Mouse (Mus musculus) right cerebral cortex, adult 18-20 months (tissue): Measurements from ENCODE around the gene Igfbp3.
"Not testable (repeated sequence)": the region's sequence is repeated elsewhere in the genome, so short reads cannot be mapped to it uniquely, and the experiment has no call there.

Source experiments
- DNase-seq: peaks from one replicate; pipeline ENCODE4 v3.0.0; 2022; ENCODE audit warnings: mixed read lengths

The Igfbp3 gene

DNA sequence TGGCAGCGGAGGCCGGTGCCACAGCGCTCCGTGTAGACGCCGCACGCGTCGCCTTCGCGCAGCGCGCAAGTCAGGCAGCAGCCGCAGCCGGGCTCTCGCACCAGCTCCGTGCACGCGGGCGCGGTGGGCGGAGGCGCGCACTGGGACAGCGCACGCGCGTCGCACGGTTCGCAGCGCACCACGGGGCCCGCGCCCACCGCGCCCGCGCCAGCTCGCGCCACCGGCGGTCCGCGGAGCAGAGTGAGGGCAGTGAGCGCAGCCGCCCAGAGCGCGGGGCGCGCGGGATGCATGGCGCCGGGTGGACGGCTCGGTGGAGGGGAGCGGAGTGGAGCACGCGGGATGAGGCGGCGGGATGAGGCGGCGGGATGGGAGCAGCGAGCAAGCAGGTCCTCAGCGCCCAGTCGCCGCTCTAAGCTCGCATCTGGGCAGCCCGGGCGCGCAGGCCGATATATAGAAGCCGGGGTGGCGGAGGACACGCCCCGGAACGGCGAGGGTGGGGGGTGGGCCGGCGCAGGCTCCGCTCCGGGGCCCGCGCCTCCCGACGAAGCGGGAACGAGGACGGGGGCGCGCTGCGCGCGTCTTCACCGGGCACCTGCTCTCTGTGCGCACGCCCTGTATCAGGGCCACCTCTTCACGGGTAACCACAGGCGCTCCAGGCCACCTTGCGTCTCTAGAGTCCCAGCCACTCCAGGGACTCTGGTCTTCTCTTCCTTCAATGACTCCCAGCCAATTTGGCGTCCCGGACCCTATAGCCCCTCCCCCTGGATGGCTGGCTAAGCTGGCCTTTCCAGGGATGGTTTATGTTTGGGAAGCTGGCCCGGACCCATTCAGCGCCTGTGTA is at the start of gene Igfbp3:
Gene Igfbp3 (minus strand): TSS at position 423 of the 841 bp plus-strand sequence.
- peak; percentile 88 for DNase-seq

DNA sequence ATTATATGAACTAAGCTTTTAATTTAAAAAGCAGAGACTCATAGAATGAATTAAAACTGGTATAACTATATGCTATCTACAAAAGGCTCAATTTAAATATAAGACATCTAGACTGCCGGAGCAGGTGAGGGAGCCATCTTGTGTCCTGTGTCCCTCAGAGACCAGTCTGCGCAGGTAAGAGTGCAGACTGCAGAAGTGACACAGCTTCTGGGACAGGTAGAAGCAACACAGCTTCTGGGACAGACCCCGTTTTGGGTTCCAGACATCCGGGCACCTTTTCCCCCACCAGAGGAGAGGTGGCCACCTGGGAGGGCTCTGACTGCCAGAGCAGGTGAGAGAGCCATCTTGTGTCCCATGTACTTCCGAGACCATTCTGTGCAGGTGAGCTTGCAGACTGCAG is 37.1 kb upstream of the Igfbp3 start:
- DNase-seq = no peak

DNA sequence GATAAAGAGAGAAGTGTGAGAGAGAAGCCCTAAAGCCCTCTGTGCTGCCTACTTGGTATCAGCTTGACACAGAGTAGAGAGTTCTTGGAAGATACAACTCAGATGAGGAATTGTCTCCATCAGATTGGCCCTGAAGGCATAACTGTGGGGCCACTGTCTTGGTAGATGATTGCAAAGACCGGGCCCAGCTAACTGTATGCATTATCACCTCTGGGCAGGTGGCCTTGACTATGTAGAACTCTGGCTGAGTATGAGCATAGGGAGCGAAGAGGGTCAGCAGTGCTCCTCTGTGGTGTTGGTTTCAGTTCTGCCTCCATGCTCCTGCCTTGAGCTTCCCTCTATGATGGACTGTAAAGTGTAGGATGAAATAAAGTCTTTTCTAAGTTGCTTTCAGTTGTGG is 36.7 kb upstream of the Igfbp3 start:
- DNase-seq = no peak

DNA sequence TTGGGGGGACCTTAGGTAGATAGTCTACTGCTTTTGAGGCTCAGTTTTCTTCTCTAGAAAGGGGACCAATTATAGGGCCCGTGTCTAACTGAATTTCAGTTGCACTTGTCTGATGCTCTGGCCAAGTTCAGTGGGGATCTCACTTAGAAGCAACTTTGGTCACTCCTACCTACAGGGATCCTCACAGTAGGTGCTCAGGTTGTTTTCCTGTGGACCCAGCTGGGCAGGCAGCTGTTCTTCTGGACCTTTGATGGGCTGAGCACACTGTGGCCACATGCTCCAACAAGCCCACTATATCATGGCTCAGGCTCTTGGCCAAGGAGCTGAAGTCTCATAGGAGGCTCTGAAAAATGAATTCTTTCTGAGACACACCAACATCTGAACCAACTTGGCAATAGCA is 31.1 kb upstream of the Igfbp3 start:
- DNase-seq = no peak

DNA sequence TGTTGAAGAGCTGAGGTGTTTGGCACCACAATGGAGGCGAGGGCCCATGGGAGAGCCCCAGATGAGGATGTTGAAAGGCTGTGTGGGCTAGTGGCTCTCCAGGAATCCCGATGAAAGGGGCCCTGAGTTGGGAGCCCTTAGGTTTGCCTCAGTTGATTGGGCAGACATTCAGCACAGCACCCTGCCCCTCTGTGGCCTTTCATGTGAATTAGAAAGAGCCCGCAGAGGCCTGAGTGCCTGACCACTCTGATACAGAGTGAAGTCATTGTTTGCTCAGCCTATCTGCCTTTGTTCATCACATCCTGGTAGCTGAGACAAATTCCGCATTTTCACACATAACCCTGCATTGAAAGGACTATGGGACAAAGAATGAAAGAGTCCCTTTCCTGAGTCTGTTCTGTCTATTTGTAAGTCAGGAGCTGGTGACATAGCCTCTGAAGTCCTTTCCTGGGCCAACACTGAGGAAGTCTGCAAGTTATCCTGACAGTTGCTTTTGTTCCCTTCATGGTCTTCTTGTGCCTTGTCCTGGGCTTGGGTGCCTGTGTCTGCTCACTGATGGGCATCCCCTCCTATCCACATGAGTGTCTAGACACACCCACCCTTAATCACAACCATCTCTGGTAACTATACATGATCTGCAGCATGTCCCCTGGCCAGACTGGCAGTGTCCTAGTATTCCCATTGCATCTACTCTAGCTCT is 25.5 kb upstream of the Igfbp3 start:
- DNase-seq = no peak

DNA sequence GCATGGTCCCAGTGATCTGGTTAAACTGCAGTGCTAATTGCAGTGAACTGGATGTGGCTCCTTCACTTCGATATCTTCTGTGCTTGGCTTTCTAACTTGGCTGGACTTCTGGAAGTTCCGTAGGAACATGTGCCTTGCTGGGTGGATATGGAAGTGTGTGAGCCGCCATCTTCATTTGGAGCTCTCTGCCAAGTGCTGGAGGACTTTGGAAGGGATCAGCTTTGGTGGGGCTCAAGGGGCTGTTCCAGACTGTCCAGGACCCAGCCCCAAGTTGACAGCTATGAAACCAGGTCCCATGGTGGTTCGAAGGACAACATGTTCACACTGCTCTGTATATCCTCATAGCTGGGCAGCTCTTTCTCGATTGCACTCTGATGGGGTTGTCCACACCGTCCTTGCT is 24.8 kb upstream of the Igfbp3 start:
- DNase-seq = no peak

DNA sequence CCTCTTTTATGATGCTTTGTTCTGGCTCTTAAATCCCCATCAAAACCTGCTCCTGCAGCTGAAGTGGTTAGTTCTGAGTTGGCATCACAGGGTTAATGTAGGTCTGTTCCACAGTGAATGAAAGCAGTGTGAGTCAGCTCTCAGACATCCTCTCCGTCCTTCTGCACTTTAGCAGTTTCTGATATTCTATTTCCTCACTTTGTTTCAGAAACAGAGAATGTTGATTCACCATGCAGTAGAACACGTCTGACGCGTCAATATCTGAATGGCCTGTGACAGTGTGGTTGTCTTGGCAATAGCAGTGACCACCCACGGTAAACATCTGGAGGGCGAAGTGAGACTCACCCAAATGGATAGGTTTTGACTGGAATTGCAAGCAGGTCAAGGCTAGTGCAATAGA is 24.0 kb upstream of the Igfbp3 start:
- DNase-seq = peak; percentile 8

DNA sequence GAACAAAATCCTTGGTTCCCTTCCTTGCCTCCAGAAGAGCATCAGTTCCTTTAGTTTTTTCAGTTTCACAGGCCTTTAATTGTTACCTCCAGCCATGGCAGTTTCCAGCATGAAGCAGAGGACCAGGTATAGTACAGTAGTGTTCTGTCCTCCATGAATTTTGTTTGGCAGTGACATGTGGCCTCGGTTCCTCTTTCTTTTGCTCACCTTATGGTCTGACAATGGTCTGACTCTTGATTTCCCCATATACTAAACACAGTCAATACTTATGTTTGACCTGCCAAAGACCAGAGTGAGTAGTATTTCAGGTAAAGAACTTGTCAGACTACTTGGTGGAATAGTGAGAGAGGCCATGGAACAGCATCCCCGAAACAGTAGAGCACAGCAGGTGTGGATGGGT is 23.0 kb upstream of the Igfbp3 start:
- no peak for DNase-seq

DNA sequence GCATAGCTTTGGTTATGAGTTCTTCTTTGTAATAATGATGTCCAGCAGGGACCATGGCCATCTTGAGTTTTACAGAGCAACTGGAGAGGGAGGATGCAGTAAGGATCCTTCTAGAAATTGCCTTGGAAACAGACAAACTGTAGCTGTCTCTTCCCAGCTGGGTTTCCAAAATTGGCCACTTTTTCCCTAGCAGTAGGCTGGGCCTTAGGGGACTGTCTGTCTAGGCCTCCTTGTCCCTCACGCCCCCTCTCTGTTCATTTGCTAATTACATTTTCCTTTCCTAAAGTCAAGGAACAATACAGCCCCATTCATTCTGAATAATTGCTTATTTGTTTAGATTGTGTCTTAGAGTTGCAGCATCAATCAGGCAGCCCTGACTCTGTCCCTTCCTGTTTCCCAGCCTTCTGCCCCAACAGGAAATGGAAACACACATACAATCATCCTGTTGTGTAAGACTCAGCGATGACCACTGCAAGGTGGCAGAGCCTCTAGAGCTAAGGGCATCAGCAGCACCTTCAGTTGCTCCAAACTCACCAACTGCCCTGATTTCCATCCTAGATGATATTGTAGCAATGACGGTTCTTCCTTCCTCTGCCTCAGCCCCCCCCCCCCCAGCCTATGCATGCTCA is 21.4 kb upstream of the Igfbp3 start:
- no peak for DNase-seq

DNA sequence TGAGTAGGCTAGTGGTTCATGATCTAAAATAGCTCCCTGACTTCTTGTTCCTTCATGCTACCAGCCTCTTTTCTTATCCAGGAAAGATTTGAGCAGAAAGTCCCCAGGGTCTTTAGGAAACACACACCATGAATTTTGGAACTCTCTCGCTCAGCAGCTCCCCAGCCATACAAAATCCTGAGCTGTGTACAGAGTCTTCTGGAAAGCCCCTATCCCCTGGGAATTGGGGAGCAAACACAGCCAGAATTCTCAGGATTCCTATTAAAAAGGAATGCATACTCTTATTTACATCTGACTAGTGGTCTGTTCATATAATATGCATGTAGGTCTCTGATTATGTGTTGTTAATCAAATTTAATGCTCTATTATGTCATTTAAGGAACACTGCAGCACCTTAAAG is 20.7 kb upstream of the Igfbp3 start:
- no peak for DNase-seq

DNA sequence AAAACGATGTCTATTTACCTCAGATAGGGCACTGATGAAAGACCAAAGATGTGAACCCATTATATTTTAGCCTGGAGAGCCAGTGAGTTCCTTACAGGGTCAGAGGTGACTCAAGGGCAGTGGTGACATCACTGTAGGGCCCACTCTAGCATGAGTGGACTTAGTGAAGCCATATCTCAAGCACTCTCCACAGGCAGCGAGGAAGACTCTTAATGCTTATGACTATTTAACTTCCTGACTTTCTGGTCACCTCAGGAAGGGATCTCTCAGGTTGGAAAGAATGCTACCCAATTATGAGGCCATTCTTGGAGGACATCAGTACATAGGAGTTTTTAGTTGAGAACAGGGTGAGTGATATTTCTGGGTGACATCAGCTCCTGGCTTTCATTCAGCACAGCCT is 19.6 kb upstream of the Igfbp3 start:
- no peak for DNase-seq

DNA sequence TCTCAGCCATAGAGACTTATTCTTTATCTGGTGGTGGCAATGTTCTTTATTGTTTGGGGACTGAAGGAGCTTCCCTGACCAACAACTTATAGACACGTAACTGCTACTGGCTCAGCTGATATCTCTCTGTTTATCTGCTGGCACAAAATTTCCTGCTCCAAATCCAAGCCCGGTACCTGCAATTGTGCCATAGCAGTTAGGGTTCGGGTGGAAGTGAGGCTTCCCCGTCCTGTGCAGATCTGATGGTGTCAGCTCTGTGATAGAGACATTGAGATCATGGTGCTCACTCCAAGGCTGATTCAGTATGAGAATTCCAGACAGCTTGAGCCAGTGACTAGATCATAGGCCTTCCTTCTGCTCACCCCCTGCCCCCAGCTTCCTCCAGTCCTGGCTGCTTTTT is 18.2 kb upstream of the Igfbp3 start:
- no peak for DNase-seq

DNA sequence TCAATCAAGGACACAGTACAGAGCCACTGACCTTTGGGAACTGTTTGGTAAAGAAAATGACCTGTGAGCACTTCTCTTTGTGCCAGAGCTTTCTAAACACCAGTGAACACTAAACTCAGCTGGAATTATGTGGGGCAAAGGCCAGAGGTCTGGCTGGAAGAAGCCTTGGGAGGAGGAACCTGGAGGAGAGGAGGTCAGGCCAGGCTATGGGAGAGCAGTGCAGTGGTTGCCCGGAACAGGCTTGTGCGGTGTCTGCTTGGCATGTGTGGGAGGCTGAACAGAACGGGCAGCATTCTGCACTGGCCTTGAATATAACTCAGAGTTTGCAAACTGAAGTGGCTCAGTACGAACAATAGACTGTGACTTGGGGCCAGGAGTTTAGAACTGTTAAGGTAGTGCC is 16.3 kb upstream of the Igfbp3 start:
- DNase-seq = no peak

DNA sequence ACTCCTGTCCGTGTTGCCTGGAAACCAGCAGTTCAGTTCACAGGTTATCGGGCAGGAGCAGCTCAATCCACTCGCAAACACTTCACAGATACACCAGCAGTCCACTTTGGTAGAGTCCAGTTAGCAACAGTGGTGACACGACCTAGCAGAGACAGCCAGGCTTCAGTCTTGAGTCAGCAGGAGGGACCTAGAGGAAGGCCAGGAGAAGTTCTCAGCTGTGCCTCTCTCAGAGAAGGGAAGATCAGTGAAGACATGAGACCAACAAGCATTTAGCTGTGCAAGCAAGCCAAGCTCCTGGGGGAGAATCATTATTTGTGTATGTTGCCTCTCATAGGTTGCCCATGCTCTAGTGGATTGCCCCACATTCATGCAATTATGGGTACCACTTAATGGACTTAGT is 14.4 kb upstream of the Igfbp3 start:
- no peak for DNase-seq

DNA sequence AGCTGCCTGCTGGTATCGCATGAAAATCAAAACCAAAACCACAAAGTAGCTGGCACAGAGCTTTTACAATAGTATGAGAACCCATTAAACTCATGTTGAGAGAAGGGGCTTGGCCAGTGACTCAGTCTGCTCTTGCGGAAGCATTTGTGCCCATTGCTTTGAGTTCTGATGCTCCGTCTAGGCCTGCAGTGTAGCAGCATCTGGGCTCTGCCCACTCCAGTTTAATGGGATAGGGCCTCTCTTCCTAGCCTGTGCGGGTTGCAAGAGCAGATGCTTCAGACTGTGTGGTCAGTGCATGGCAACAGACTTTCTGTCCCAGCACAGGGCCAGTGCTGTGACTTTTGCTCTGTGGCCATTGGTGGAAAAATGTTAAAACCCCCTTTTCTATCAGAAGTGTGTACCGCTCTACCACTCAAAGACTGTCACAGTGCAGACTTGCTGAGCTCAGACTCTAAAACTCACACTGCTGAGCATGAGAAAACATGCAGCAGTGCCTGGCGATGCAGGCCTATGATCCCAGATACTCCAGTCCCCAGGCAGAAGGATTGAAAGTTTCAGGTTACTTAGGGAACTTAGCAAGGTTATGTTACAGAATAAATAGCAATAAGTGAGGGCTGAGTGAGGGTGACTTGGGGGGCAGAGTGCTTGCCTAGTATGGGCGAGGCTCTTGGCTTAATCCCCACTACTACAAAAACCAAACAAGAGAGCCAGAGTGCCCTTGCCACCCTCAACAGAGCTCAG is 13.3 kb upstream of the Igfbp3 start:
- DNase-seq = no peak

DNA sequence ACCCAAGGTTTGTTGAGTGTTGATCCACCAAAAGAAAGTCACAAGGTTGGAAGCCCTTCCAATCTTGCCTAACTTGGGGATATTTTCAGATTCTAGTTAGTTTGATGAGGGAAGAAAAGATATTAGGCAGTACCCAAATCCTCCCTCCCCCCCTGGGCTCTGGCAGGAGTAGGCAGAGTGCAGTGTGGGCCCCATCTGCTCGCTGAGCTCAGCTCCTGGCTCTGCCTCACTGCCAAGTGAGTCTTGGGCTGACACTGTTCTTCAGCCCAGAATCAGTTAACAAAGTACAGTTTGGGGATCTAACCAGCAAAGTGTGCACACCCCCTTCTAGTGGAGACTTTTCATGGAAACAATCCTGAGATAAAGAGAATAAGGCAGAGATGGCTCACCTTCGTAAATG is 12.5 kb upstream of the Igfbp3 start:
- peak; percentile 55 for DNase-seq

DNA sequence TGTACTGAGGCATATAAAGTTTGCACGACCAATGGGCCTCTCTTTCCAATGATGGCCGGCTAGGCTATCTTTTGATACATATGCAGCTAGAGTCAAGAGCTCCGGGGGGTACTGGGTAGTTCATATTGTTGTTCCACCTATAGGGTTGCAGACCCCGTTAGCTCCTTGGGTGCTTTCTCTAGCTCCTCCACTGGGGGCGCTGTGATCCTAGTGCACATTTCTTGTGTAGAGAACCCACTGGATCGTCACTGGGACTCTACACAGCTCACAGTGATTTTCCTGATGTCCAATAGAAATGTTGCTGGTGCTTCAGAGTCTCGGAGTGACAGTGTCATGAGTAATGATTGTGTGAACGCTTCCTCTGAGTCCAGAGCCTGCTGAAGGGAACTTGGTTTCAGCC is 8.1 kb upstream of the Igfbp3 start:
- not testable (repeated sequence) for DNase-seq

DNA sequence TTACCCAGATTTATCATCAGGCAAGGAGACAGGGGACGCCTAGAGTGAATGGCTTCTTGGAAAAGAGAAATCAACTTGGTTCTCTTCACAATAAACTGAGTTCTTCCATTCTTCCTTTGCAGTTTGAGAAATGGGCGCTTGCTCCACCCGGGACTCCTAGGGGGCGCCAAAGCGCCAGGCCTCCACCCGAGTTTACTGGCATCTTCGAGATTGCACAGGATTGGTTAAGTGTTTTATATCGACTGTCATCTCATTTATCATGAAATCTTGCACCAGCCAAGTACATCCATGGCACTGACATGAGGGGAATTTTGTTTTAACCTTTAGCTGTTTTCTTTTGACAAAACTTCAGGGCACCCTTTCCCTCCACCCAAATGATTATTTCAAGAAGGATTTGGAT is 2.0 kb upstream of the Igfbp3 start:
- peak; percentile 63 for DNase-seq

DNA sequence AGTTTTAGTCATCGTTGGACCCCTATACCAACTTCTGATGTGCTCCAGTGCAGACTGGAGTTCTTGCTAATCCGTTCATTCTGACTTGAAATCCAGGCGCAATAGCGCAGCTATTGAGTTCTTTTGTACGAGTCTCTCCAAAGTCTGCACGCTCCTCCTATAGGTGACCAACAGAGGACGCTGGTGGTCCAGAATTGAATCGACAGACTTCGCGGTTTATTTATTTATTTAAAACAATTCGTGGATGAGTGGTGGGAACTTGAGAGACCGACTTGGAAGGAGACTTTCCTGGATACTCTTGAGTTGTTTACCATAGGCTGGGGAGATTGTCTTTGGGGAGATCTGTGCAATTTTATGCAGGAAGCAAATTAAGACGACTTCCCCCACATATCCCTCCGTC is 1.0 kb upstream of the Igfbp3 start:
- peak; percentile 67 for DNase-seq

DNA sequence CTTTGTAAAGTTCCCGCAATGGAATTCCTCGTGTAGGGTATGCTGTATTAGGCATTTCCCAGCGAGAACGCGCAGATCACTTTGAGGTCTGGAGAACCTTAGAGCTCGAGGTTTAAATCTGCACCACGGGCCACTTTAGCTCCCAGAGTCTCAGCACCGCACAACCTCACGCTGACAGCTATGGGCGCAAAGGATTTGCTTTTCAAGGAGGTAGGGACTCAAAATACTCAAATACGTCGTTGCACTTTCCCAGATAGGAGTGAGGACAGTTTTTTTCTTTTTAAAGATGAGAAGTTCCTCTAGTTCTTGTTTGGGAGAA is 578 bp upstream of the Igfbp3 start:
- DNase-seq = no peak

DNA sequence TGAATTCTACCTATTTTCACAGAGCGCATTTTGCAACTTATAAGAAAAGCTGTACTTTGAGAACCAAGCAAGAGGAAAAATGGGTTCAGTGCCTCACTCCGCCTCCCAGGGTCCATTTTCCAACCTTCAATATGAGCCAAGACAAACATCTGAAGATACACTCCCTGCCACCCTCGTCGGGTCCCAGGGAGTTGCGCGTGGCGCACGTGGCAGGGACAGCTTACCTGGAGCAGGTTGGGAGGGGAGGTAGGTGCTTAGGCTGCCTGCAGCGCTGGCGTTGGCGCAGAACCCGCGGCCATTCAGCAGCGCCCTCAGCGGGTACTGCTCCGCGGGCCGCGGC is 592 bp downstream of the Igfbp3 start:
- no peak for DNase-seq

DNA sequence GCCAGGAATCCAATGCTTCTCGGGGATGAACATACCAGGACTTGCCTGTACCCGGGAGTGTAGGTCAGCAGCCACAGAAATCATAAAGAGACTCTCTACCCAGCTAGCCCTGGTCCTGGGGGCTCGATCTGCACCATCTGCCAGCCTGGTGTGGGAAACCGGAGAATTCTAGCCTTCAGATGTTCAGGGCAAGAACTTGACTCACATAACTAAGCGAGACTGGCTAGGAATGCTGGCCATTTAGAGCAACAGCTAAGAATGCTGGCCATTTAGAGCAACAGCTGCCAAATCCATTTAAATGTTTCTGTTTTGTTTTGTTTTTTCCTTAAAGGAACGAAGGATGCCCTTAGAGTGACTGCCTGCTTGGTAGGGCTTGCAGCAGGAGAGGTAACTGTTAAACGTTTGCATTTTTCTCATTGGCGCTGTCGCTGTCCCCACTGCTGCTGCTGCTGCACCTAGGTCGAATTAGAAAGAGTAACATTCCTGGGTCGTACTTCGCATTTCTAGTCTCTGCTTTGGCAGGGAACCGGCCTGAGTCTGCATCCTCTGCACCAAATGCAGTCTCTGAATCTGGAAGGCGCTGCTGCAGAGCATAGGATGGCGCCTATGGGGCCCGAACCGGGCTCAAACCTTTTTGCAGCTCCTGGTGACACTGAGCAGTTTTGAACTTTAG is 1.5 kb downstream of the Igfbp3 start:
- DNase-seq = no peak

DNA sequence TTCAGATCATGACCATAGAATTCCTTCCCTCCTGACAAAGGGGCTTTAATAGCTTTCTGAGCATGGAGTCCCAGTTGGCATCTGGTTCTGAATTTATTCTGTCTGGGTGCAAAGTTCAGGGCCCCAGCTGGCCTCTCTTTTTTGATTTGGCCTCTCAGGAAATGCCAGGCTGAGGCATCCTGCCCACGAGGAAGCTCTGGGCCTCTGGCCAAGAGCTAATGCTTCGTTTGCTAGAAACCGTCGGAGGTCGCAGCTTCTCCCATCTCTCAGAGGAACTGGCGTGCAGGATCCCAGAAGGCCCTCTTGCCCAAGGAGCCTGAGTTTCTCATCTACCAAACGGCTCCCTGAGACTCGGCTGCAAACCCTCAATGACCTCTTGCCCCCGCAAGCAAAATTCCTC is 2.5 kb downstream of the Igfbp3 start:
- DNase-seq = no peak
